Mouse (Mus musculus) stomach, embryonic 14.5 days (tissue): Measurements from ENCODE around the gene Klk1b8. TPM values are rescaled to one million over a fixed set of nuclear protein-coding genes. Genes with fewer than 3 reads are reported as not detected.
"Not testable (repeated sequence)": the region's sequence is repeated elsewhere in the genome, so short reads cannot be mapped to it uniquely, and the experiment has no call there.

Experiments
- ATAC-seq: fragments of 200-750 bp; cut with Nextera tagmentation; 2 replicates; pipeline ENCODE4 v1.8.0; 2017; ENCODE audit warnings: low read depth, moderate TSS enrichment; ENCODE audit not compliant: insufficient number of reproducible peaks, insufficient read depth, low FRiP score
- H3K27ac ChIP-seq: fragments of 300-500 bp; sonication (generic); 2 replicates; pipeline ENCODE4 v1.5.1; 2014; ENCODE audit warnings: mild to moderate bottlenecking, low read length, moderate library complexity, mixed read lengths
- H3K27me3 ChIP-seq: fragments of 300-500 bp; sonication (generic); 2 replicates; pipeline ENCODE4 v1.6.1; 2014; ENCODE audit warnings: low read length, control low read depth, mixed read lengths; ENCODE audit not compliant: control insufficient read depth, insufficient read depth
- H3K36me3 ChIP-seq: fragments of 300-500 bp; sonication (generic); 2 replicates; pipeline ENCODE4 v1.6.1; 2014; ENCODE audit warnings: mild to moderate bottlenecking, control low read depth, low read length, moderate library complexity, mixed read lengths; ENCODE audit not compliant: control insufficient read depth, insufficient read depth
- H3K4me1 ChIP-seq: fragments of 300-500 bp; sonication (generic); 2 replicates; pipeline ENCODE4 v1.6.1; 2014; ENCODE audit warnings: low read length, control low read depth, mixed read lengths; ENCODE audit not compliant: control insufficient read depth, insufficient read depth
- H3K4me2 ChIP-seq: fragments of 300-500 bp; sonication (generic); replicated peaks from 2 replicates; pipeline ENCODE4 v1.6.1; 2014; ENCODE audit warnings: low read depth, low read length, control low read depth
- H3K4me3 ChIP-seq: fragments of 300-500 bp; sonication (generic); 2 replicates; pipeline ENCODE4 v1.5.1; 2014; ENCODE audit warnings: low read depth, low read length, control low read depth
- H3K9ac ChIP-seq: fragments of 300-500 bp; sonication (generic); replicated peaks from 2 replicates; pipeline ENCODE4 v1.6.1; 2014; ENCODE audit warnings: low read depth, mild to moderate bottlenecking, control low read depth, low read length, moderate library complexity, mixed read lengths
- H3K9me3 ChIP-seq: fragments of 300-500 bp; sonication (generic); 2 replicates; pipeline ENCODE4 v1.6.1; 2016; ENCODE audit warnings: low read depth, low read length, control low read depth; ENCODE audit not compliant: control insufficient read depth
- WGBS: fragments of 180-500 bp; shearing (Covaris S2); extraction: QIAGEN DNeasy Blood & Tissue Kit; methylation state at CpG from one replicate; pipeline ENCODE4 v1.1.7; 2014; 5-methylcytosine and 5-hydroxymethylcytosine counted together
- polyA plus RNA-seq: library from polyadenylated mRNA; unstranded; fragments of >200 nt; fragmentation: Nextera tagmentation; extraction: Ambion mirVana; gene quantifications from 2 replicates; pipeline ENCODE4 v1.2.1, GENCODE M21; 2014

The Klk1b8 gene
- polyA plus RNA-seq, 1 experiment from 2014 or later: not detected

GRCm38 (mm10) chr7:43967058-43967457 is 16.6 kb downstream of the Klk1b8 start:
- no peaks in the 10 kb centered on the region for H3K27me3 ChIP-seq
- no peaks in the 10 kb centered on the region for H3K36me3 ChIP-seq
- no peak overlapping the region for H3K4me3 ChIP-seq
- H3K9me3 ChIP-seq: no peaks in the 10 kb centered on the region
- H3K9ac ChIP-seq: no peak overlapping the region
- H3K4me1 ChIP-seq: no peaks in the 10 kb centered on the region
- no peak for ATAC-seq
- 78% methylated on average over 3 of the region's 3 CpGs for WGBS
- no peak overlapping the region for H3K4me2 ChIP-seq
- H3K27ac ChIP-seq: no peak overlapping the region

- Histone ChIP-seq H3K4me1 (no peaks in the 10 kb centered on the region), H3K4me3 (no peak overlapping the region), H3K9ac (no peak overlapping the region), H3K9me3 (no peaks in the 10 kb centered on the region), H3K27ac (no peak overlapping the region), H3K4me2 (no peak overlapping the region), H3K36me3 (no peaks in the 10 kb centered on the region), H3K27me3 (no peaks in the 10 kb centered on the region)
- WGBS: 75% methylated on average over 2 of the region's 2 CpGs
- no peak for ATAC-seq
These were observed 17.1 kb downstream of the Klk1b8 start for GRCm38 (mm10) chr7:43967612-43968011.

GRCm38 (mm10) chr7:43975761-43976160 is 25.3 kb downstream of the Klk1b8 start, which contains the start of gene Klk1b9:
TSS of gene Klk1b9 (plus strand) at chr7:43976061.
- ATAC-seq, H3K4me2 ChIP-seq, H3K27me3 ChIP-seq, H3K27ac ChIP-seq, H3K9ac ChIP-seq, H3K36me3 ChIP-seq, H3K9me3 ChIP-seq, H3K4me3 ChIP-seq, H3K4me1 ChIP-seq: not testable (repeated sequence)
- WGBS: 61% methylated on average over 1 of the region's 1 CpGs

GRCm38 (mm10) chr7:43985657-43986056 is 35.2 kb downstream of the Klk1b8 start:
- Histone ChIP-seq H3K36me3 (no peaks in the 10 kb centered on the region), H3K4me2 (no peak overlapping the region), H3K9ac (no peak overlapping the region), H3K27me3 (no peaks in the 10 kb centered on the region), H3K4me3 (no peak overlapping the region), H3K9me3 (no peaks in the 10 kb centered on the region), H3K4me1 (no peaks in the 10 kb centered on the region), H3K27ac (no peak overlapping the region)
- no peak for ATAC-seq

GRCm38 (mm10) chr7:43994821-43995220 is 44.4 kb downstream of the Klk1b8 start:
- 67% methylated on average over 1 of the region's 1 CpGs for WGBS
- H3K4me2 ChIP-seq, ATAC-seq, H3K27me3 ChIP-seq, H3K4me3 ChIP-seq, H3K4me1 ChIP-seq, H3K9ac ChIP-seq, H3K9me3 ChIP-seq, H3K36me3 ChIP-seq, H3K27ac ChIP-seq: not testable (repeated sequence)

- H3K9me3 ChIP-seq, H3K27me3 ChIP-seq, H3K27ac ChIP-seq, H3K4me2 ChIP-seq, H3K4me3 ChIP-seq, ATAC-seq, H3K4me1 ChIP-seq, H3K36me3 ChIP-seq, H3K9ac ChIP-seq: not testable (repeated sequence)
- 69% methylated on average over 4 of the region's 4 CpGs for WGBS
These were observed 45.1 kb downstream of the Klk1b8 start, which contains the start of gene Klk1b11 for GRCm38 (mm10) chr7:43995577-43995976. TSS of gene Klk1b11 (plus strand) at chr7:43995877.

Other genes with a start within 250 kb of the Klk1b8 start
- gene Klk13, start 238.1 kb upstream of the Klk1b8 start, polyA plus RNA-seq: 1.6 and 1.8 TPM in 2 replicates
- 0.27 TPM in 1 of 2 replicates, not detected in the other for gene Klk12, start 181.8 kb upstream of the Klk1b8 start, polyA plus RNA-seq
- 2.6 TPM in 2 replicates for gene Klk11, start 176.1 kb upstream of the Klk1b8 start, polyA plus RNA-seq
- gene Klk10, start 169.6 kb upstream of the Klk1b8 start, polyA plus RNA-seq: 3.1 and 3.5 TPM in 2 replicates
- 0.17 TPM in 1 of 2 replicates, not detected in the other for gene Klk9, start 158.8 kb upstream of the Klk1b8 start, polyA plus RNA-seq
- 28.5 and 39.0 TPM in 2 replicates for gene Klk8, start 153.1 kb upstream of the Klk1b8 start, polyA plus RNA-seq
- not detected in 2 replicates for gene Klk7, start 139.4 kb upstream of the Klk1b8 start, polyA plus RNA-seq
- gene Klk6, start 126.2 kb upstream of the Klk1b8 start, polyA plus RNA-seq: not detected in 2 replicates
- gene Klk5, start 108.7 kb upstream of the Klk1b8 start, polyA plus RNA-seq: not detected in 2 replicates
- gene Klk4, start 69.5 kb upstream of the Klk1b8 start, polyA plus RNA-seq: not detected in 2 replicates
- not detected in 2 replicates for gene Klk15, start 16.9 kb upstream of the Klk1b8 start, polyA plus RNA-seq
- not detected in 2 replicates for gene Klk1b1, start 16.1 kb downstream of the Klk1b8 start, polyA plus RNA-seq
- not detected in 2 replicates for gene Klk1b9, start 25.4 kb downstream of the Klk1b8 start, polyA plus RNA-seq
- gene Klk1b11, start 45.2 kb downstream of the Klk1b8 start, polyA plus RNA-seq: not detected in 2 replicates
- gene Klk1b26, start 61.5 kb downstream of the Klk1b8 start, polyA plus RNA-seq: not detected in 2 replicates
- not detected in 2 replicates for gene Klk1b27, start 101.6 kb downstream of the Klk1b8 start, polyA plus RNA-seq
- gene Klk1b21, start 151.7 kb downstream of the Klk1b8 start, polyA plus RNA-seq: not detected in 2 replicates
- gene Klk1b22, start 162.0 kb downstream of the Klk1b8 start, polyA plus RNA-seq: not detected in 2 replicates
- gene Klk1b16, start 186.1 kb downstream of the Klk1b8 start, polyA plus RNA-seq: not detected in 2 replicates
- gene Klk1b24, start 237.6 kb downstream of the Klk1b8 start, polyA plus RNA-seq: not detected in 2 replicates
- gene Klk1b3, start 247.5 kb downstream of the Klk1b8 start, polyA plus RNA-seq: not detected in 2 replicates